Mouse (Mus musculus) heart, postnatal 0 days (tissue): ENCODE results near the gene Tspear.

Experiments used
- CTCF ChIP-seq: IDR thresholded peaks from 2 replicates; pipeline ENCODE4 v1.5.1; 2016; ENCODE audit warnings: antibody characterized with exemption, control low read depth, low read depth
- EP300 ChIP-seq: IDR thresholded peaks from 2 replicates; pipeline ENCODE4 v1.6.1; 2016; ENCODE audit warnings: antibody characterized with exemption, low read depth

DNA sequence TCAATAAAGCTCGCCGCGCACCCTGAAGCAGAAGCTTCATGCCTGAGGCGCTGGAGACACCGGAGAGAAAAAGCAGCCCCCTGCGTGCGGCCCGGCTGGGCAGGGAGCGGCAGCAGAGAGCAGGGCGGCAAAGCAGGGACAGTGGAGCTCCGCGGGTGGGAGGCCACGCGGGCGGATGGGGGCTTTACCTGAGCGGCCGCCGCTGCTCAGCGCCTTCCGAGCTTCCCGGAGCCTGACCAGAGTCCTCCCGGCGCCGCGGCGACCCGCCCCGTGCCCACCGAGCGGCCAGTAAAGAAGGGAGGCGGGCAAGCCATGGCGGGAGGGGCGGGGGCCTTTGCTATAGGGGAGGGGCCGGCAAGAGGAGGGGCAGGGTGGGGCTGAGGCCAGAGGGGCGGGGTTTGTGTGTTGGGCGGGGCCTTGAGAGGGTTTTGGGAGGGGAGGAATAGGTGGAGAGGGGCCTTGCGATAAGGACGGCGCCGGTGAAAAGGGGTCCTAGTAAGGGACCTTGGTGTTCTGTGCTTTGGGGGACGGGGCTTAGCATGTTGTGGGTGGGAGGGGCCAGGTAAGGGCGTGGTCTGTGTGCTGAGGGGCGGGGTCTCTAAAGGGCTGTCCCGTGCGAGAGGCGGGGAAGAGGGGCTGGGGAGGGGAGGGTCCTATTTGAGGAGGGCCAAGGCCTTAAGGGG, 216.0 kb downstream of the Tspear start, which contains the start of gene Lrrc3:
- TF ChIP-seq CTCF = no peak; the same call in 1 of the 2 replicates
- no peak for TF ChIP-seq EP300
